Mouse (Mus musculus): ENCODE measurements around the gene Tm9sf2. TPM values are rescaled to one million over a fixed set of nuclear protein-coding genes. Genes with fewer than 3 reads are reported as not detected.

Tm9sf2 gene
- polyA plus RNA-seq, 1 experiment = 77.6 TPM

DNA sequence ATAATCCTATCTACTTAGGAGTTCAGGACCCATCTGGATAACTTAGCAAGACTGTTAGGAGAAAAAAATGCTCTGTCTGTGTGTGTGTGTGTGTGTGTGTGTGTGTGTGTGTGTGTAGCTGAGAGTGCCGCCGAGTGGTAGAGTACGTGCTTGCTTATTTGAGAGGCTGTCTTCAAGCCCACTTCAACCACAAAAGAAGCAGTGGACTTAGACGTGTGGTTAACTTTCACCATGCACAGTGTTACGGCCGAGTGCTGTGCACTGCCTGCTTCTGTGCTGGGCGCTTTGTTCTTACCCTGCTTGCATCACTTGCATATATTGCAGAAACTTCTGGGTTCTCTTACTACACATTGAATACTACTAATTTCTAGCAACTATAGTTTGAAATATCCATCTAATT is 50.9 kb downstream of the Tm9sf2 start:
- no peak overlapping the region for H3K27ac ChIP-seq (ENCODE audit: insufficient read depth, low read length)
- TF ChIP-seq CTCF (IDR thresholded peaks at IDR 0.05; ENCODE audit: extremely low read depth, insufficient read depth, low read length) (no peak), POLR2A (IDR thresholded peaks at IDR 0.05; ENCODE audit: extremely low read depth, insufficient read depth, low read length) (no peak)
- no peak overlapping the region for H3K4me3 ChIP-seq (ENCODE audit: insufficient read depth, low read length)

DNA sequence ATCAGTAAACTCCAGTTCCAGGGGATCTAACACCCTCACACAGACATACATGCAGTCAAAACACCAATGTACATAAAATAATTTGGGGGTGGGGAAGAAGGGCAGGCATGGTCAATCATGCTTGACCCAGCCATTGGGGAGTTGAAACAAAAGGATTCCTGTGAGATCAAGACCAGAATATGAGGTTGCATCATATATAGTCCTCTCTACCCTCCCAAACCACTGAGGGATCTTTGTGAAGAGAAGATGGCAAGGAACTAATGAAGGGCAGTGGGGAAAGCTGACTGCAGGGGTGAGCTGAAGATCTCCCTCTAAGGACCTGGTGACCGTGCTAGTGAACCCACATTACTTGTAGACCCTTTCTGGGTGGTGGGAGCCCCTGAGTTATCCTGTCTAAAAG is 54.1 kb downstream of the Tm9sf2 start:
- Histone ChIP-seq H3K4me3 (ENCODE audit: insufficient read depth, low read length) (no peak overlapping the region), H3K4me1 (ENCODE audit: control insufficient read depth, insufficient read depth, low read length) (no peaks in the 10 kb centered on the region), H3K27ac (ENCODE audit: insufficient read depth, low read length) (no peak overlapping the region)
- no peak for TF ChIP-seq CTCF (IDR thresholded peaks at IDR 0.05; ENCODE audit: extremely low read depth, insufficient read depth, low read length)
- no peak for TF ChIP-seq POLR2A (IDR thresholded peaks at IDR 0.05; ENCODE audit: extremely low read depth, insufficient read depth, low read length)

More for the DNA sequence above, 50.9 kb downstream of the Tm9sf2 start:
- H3K4me1 ChIP-seq (ENCODE audit: control insufficient read depth, insufficient read depth, low read length) = no peaks in the 10 kb centered on the region

DNA sequence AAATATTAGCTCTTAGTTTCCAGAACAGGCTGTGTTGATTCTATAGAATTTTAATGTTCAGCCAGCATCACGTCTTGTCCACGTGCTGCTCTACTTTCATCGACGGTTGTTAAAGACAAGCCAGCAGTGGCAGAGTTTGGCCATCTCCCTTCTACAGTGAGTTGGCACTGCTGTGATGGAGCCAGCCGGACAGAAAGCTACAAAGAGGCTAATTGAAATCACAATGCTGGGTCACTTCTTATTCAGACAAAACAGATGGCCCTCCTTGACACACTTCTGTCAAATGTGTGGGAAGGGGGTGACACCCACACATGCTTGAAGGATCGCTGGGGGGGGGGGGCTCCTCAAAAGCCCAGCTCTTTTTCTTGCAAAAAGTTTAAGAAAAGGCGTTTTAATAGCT is 62.1 kb downstream of the Tm9sf2 start:
- no peak for TF ChIP-seq POLR2A (IDR thresholded peaks at IDR 0.05; ENCODE audit: extremely low read depth, insufficient read depth, low read length)
- no peak for TF ChIP-seq CTCF (IDR thresholded peaks at IDR 0.05; ENCODE audit: extremely low read depth, insufficient read depth, low read length)
- H3K4me3 ChIP-seq (ENCODE audit: insufficient read depth, low read length) = no peak overlapping the region

DNA sequence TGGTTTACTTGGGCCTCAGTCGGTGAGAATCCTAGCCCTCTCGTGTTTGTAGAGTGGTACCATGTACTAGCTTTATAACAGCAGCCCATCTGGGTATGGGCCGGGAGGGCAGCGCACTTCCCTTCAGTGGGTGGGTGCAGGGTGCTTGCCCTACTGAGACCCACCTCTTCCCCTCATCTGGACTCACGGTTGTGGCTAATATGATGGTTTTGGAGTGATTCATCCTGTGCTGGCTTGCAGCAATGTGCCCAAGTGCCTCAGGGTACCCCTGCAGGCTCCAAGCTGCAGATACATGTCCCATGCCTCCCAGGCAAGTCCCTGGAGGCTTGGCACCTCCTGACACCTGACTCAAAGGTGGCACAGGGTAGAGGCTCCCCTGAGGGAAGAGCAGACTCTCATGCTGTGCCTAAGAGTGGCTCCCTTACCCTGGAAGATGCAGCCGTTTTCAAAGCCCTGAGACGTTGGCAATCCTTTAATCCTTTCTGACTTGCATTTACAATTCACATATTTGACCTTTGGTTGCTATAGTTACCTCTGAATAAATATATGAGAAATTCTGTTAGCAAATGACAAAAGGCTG is 63.5 kb downstream of the Tm9sf2 start:
- no peaks in the 10 kb centered on the region for H3K4me1 ChIP-seq (ENCODE audit: control insufficient read depth, insufficient read depth, low read length)
- TF ChIP-seq POLR2A (IDR thresholded peaks at IDR 0.05; ENCODE audit: extremely low read depth, insufficient read depth, low read length) (no peak), CTCF (IDR thresholded peaks at IDR 0.05; ENCODE audit: extremely low read depth, insufficient read depth, low read length) (no peak)
- no peak overlapping the region for H3K4me3 ChIP-seq (ENCODE audit: insufficient read depth, low read length)
- H3K27ac ChIP-seq (ENCODE audit: insufficient read depth, low read length) = no peak overlapping the region

More for the DNA sequence above, 62.1 kb downstream of the Tm9sf2 start:
- no peaks in the 10 kb centered on the region for H3K4me1 ChIP-seq (ENCODE audit: control insufficient read depth, insufficient read depth, low read length)
- H3K27ac ChIP-seq (ENCODE audit: insufficient read depth, low read length) = no peak overlapping the region

DNA sequence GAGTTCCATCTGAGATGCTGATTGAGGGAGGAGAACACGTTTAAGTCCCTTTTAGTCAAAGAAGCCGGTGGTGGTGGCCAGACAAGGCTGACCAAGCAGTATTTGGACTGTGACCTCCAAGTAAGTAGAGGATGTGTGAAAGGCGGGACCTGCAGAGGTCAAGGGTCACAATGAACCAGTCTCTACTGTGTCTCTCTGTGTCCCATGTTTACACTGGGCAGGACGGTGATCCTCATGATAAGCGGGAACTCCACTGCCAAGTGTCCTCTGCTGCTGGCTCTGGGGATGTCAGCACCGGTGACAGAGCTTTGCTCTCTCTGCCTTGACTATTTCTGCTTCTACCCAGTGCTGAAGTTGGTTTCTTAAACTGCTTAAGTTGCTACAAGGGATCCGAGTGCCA is 64.2 kb downstream of the Tm9sf2 start:
- TF ChIP-seq CTCF (IDR thresholded peaks at IDR 0.05; ENCODE audit: extremely low read depth, insufficient read depth, low read length) (no peak), POLR2A (IDR thresholded peaks at IDR 0.05; ENCODE audit: extremely low read depth, insufficient read depth, low read length) (no peak)
- no peaks in the 10 kb centered on the region for H3K4me1 ChIP-seq (ENCODE audit: control insufficient read depth, insufficient read depth, low read length)
- H3K4me3 ChIP-seq (ENCODE audit: insufficient read depth, low read length) = no peak overlapping the region
- H3K27ac ChIP-seq (ENCODE audit: insufficient read depth, low read length) = no peak overlapping the region

DNA sequence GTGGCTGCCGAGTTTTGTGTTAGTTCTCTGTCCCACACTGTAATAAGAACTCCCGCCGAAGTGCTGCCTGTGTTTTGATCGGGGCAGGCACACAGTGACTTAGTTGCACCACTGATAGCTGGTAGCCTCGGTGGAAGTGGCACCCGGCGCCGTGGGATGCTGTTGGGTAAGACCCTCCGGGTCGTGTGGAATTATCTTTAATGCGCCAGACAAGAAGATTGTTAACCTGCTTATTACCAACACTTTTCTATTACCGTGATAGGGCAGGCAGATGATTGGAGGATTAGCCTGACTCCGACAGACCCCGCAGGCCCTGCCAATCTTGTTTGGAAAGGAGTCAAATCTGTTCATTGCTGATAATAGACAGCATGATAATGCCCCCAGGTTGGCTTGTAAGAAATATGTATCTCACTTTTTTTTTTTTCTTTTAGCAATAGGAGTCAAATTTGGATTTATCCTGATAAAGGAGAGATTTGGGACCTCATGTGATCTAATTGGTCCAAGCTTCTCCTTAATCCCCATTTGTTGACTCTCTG is 69.5 kb downstream of the Tm9sf2 start:
- H3K27ac ChIP-seq (ENCODE audit: insufficient read depth, low read length) = no peak overlapping the region
- H3K4me1 ChIP-seq (ENCODE audit: control insufficient read depth, insufficient read depth, low read length) = no peaks in the 10 kb centered on the region
- no peak for TF ChIP-seq CTCF (IDR thresholded peaks at IDR 0.05; ENCODE audit: extremely low read depth, insufficient read depth, low read length)
- TF ChIP-seq POLR2A (IDR thresholded peaks at IDR 0.05; ENCODE audit: extremely low read depth, insufficient read depth, low read length) = no peak
- no peak overlapping the region for H3K4me3 ChIP-seq (ENCODE audit: insufficient read depth, low read length)

DNA sequence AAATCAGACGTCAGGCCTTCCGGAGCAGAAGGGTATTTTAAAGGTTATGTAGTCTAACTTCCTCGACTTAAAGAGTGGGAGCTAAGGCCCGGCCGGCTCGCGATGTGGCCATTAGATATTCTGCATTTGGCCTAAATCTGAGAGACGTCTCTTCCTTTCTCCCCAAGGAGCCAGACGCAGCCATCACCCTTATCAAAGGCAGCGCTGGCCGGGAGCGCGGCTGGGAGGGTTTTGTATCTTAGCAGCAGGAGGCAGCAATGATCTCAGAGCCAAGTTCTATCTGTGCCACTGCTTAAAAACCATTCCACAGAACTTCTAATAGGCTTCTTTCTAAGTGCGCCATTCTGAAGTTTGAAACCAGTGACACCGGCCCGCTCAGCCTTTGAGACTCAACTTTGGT is 72.4 kb downstream of the Tm9sf2 start:
- Histone ChIP-seq H3K27ac (ENCODE audit: insufficient read depth, low read length) (no peak overlapping the region), H3K4me3 (ENCODE audit: insufficient read depth, low read length) (no peak overlapping the region), H3K4me1 (ENCODE audit: control insufficient read depth, insufficient read depth, low read length) (no peaks in the 10 kb centered on the region)
- TF ChIP-seq POLR2A (IDR thresholded peaks at IDR 0.05; ENCODE audit: extremely low read depth, insufficient read depth, low read length) (no peak), CTCF (IDR thresholded peaks at IDR 0.05; ENCODE audit: extremely low read depth, insufficient read depth, low read length) (no peak)

DNA sequence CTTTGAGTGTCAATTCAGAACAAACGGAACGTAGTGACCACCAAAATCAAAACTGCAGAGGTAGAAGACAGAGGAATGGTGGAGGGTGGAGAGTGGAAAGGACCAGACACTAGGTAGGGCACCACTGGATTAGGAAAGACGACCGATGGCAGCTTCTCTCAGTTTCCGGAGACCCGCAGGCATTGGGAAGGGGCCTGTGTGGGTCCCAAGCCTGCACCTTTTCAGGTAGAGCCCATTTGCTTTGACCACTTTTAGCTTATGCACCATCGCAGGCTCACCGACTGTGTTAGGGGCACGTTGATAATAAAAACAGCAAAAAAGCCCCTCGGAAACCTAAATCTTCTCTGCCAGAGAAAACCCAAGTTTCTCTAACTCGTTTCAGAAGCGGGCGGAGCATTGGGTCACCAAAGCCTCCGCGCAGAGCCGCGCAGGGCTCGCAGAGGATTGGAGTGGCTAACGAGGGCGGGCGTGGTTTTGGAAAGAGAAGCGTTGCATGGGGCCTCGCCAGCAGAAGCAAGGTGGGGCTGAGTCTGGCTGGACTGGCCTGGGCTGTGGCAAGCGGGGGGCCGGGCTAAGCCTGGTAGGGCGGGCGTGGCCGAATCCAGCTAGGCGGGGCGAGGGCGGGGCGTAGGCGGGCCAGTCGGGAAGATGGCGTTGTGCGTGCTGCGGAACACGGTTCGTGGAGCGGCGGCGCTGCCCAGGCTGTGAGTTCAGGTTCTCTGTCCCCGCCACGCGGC is 74.4 kb downstream of the Tm9sf2 start, which contains the start of gene Clybl:
Gene Clybl, plus strand, starts transcription at position 627 of the 737 bp plus-strand sequence.
- Histone ChIP-seq H3K4me3 (ENCODE audit: insufficient read depth, low read length) (peak within 1 kb of the TSS; percentile 68), H3K4me1 (ENCODE audit: control insufficient read depth, insufficient read depth, low read length) (no peaks in the 10 kb centered on the region), H3K27ac (ENCODE audit: insufficient read depth, low read length) (no peak within 1 kb of the TSS)
- peak; percentile 65; the same call in 1 of the 2 replicates for TF ChIP-seq POLR2A (IDR thresholded peaks at IDR 0.05; ENCODE audit: extremely low read depth, insufficient read depth, low read length)
- TF ChIP-seq CTCF (IDR thresholded peaks at IDR 0.05; ENCODE audit: extremely low read depth, insufficient read depth, low read length) = no peak

DNA sequence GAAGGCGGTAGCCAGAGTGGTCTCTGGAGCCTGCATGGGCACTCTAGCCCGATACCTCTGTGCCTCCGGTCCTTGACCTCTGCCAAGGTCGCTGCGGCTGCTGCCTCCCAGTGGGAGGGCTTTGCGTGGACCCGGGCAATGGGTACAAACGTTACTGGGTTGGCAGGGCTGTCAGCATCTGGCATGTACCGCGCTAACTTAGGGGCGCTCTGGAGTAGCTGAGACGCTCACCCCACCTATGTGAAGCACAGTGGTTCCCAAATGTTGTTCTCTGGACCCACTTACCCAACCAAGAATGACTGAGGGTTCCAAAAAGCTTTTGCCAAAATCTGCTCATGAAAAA is 74.9 kb downstream of the Tm9sf2 start:
- Histone ChIP-seq H3K4me1 (ENCODE audit: control insufficient read depth, insufficient read depth, low read length) (no peaks in the 10 kb centered on the region), H3K4me3 (ENCODE audit: insufficient read depth, low read length) (peak overlapping the region; percentile 68)

DNA sequence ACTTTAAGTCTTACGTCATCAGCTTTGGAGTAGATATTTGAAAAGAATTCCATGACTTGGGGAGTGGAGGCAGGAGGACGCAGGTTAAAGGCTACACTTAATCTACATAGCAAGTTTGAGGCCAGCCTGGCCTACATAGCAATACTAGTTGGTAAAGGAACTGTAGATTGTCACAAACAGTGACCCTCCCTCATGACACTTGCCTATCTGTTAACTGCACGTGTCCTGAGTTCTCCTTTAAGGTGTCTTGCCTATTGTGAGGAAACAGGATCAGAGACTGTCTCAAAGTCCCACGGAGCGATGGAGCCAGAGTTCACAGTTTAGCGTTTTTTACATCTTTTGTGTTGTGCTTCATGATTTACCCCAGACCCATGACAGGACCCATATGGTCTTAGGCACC is 75.4 kb downstream of the Tm9sf2 start:
- Histone ChIP-seq H3K27ac (ENCODE audit: insufficient read depth, low read length) (no peak overlapping the region), H3K4me1 (ENCODE audit: control insufficient read depth, insufficient read depth, low read length) (no peaks in the 10 kb centered on the region), H3K4me3 (ENCODE audit: insufficient read depth, low read length) (peak overlapping the region; percentile 68; the same call in 1 of the 2 replicates)
- TF ChIP-seq POLR2A (IDR thresholded peaks at IDR 0.05; ENCODE audit: extremely low read depth, insufficient read depth, low read length) (no peak), CTCF (IDR thresholded peaks at IDR 0.05; ENCODE audit: extremely low read depth, insufficient read depth, low read length) (no peak)

More for the DNA sequence above, 74.9 kb downstream of the Tm9sf2 start:
- H3K27ac ChIP-seq (ENCODE audit: insufficient read depth, low read length) = no peak overlapping the region
- TF ChIP-seq CTCF (IDR thresholded peaks at IDR 0.05; ENCODE audit: extremely low read depth, insufficient read depth, low read length) (no peak), POLR2A (IDR thresholded peaks at IDR 0.05; ENCODE audit: extremely low read depth, insufficient read depth, low read length) (no peak)

Measured in cortical plate, adult 2 months (tissue).